Mouse (Mus musculus): ENCODE data around the gene Srp68.

The Srp68 gene

DNA sequence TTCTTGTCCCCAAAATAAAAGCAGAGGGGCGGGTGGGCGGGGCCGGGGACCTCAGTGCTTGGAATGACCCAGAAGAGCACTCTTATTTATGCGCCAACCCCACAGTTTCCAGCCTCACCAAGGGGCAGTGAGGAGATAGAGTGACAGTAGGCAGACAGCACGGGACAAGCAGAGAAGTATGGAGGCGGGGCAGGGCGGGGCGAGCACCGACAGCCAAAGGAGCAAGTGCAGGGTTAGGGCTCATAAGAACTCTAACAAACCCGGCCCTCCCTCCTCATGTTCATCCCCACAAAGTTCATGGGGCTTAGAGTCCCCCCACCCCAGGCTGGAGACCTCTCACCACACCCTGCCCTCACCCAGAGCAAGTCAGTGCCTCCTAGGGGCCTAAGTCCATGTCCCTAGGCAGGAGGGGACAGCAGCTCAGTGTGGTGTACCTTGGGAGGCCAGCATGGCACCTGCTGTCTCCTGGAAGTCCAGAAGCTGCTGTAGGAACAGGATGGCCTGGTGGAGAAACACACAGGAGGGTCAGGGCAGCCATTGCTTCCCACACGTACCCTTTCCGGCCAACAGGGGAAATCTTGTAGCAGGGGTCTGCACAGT lies 19.6 kb upstream of the Srp68 start:
- ChIA-PET POLR2A (interaction anchor here in 2 of 4 experiments (1.0 to 1.5 kb wide), 8 partner anchors 9 to 170 kb away, joined by 3 to 9 read pairs (median 4); partner anchors contain the start of gene Exoc7 (in 1 of the 2)), CTCF (interaction anchor here (0.7 to 3.4 kb wide), 26 partner anchors 11 to 170 kb away, joined by 3 to 25 read pairs (median 4); partner anchors contain the start of genes Mrpl38 (in 2 of the 4), Exoc7 (in 1 of the 4), Galr2 (in 1 of the 4) and Srp68 (in 1 of the 4))

GRCm38 (mm10) chr11:116292401-116292800 lies 18.4 kb upstream of the Srp68 start:
- ChIA-PET CTCF (interaction anchor here in 1 of 4 experiments (0.9 to 3.4 kb wide), 3 partner anchors 11 to 65 kb away, joined by 3 to 23 read pairs (median 5); partner anchors contain the start of gene Galr2), POLR2A (interaction anchor here in 3 of 4 experiments (0.6 to 1.6 kb wide), 3 partner anchors 10 to 353 kb away, joined by 3 to 5 read pairs (median 3); no protein-coding TSS in a partner anchor)

- ChIA-PET CTCF (interaction anchor here in 3 of 4 experiments (0.5 to 2.0 kb wide), 6 partner anchors 8 to 465 kb away, joined by 3 to 6 read pairs (median 4); partner anchors contain the start of gene Galr2 (in 1 of the 3)), POLR2A (interaction anchor here in 3 of 4 experiments (0.6 to 1.9 kb wide), 8 partner anchors 9 to 985 kb away, joined by 3 to 6 read pairs (median 4); partner anchors contain the start of genes Galr2 (in 2 of the 3), Exoc7 (in 1 of the 3) and Mrpl38 (in 1 of the 3))
These were observed 16.5 kb upstream of the Srp68 start for GRCm38 (mm10) chr11:116290556-116290955.

DNA sequence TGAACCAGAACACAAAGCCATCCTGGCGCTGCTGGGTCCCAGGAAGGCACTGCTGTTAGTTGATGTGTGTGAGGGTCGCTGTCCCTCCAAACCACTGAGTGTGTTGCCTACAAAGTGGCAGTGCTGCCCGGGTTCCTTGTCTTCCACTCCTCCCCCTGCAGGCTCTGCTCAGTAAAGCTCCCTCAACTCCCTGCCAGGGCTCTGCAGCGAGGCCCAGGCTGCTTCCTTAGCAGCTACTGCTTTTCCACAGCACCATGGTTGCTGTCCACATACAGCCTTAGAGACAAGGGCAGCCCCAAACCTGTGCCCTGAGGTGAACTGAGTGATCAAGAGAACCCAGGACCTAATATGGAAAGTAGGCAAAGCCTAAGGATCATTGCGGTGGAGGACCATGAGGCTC lies 13.3 kb upstream of the Srp68 start:
- ChIA-PET CTCF (interaction anchor here in 3 of 4 experiments (0.6 to 2.1 kb wide), 6 partner anchors 20 to 177 kb away, joined by 3 to 8 read pairs (median 5); no protein-coding TSS in a partner anchor), POLR2A (interaction anchor here in 3 of 4 experiments (0.5 to 2.4 kb wide), 9 partner anchors 13 to 705 kb away, joined by 3 to 8 read pairs (median 3); no protein-coding TSS in a partner anchor)

- ChIA-PET POLR2A (interaction anchor here in 1 of 4 experiments (0.9 to 4.6 kb wide), 2 partner anchors 38 to 55 kb away, joined by 3 to 23 read pairs; no protein-coding TSS in a partner anchor), CTCF (interaction anchor here in 2 of 4 experiments (1.0 to 1.2 kb wide), 2 partner anchors 9 to 19 kb away, joined by 3 to 4 read pairs; no protein-coding TSS in a partner anchor)
These were observed 11.8 kb upstream of the Srp68 start for GRCm38 (mm10) chr11:116285770-116286191.

DNA sequence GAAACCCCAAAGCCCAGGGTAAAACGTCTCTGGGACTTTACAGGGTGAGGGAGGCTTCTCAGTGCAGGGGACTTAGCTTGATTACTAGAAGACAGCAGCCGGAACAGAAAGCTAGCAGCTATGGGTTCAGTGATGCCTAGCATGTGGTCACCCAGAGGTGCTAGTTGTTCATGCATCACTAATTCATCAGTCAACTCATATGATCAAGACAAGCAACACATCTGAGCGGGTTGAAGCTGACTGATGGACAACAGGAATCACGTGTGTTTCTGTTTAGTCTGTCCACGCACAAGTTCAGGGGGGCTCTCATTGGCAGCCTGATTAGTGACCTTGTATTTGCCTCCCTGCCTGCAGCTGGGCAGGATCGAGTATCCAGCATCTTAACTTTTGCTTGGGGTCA lies 10.0 kb upstream of the Srp68 start:
- ChIA-PET CTCF (interaction anchor here in 3 of 4 experiments (1.1 to 1.5 kb wide), 3 partner anchors 25 to 57 kb away, joined by 3 to 4 read pairs (median 4); no protein-coding TSS in a partner anchor), POLR2A (interaction anchor here in 3 of 4 experiments (0.5 to 4.6 kb wide), 15 partner anchors 8 to 619 kb away, joined by 3 to 23 read pairs (median 3); partner anchors contain the start of genes Exoc7 (in 1 of the 3) and Srp68 (in 1 of the 3))

DNA sequence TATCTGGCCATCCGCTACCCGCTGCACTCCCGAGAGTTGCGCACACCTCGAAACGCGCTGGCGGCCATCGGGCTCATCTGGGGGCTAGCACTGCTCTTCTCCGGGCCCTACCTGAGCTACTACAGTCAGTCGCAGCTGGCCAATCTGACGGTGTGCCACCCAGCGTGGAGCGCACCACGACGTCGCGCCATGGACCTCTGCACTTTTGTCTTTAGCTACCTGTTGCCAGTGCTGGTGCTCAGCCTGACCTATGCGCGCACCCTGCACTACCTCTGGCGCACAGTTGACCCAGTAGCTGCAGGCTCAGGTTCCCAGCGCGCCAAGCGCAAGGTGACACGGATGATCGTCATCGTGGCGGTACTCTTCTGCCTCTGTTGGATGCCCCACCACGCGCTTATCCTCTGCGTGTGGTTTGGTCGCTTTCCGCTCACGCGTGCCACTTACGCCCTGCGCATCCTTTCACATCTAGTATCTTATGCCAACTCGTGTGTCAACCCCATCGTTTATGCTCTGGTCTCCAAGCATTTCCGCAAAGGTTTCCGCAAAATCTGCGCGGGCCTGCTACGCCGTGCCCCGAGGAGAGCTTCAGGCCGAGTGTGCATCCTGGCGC lies 9.0 kb upstream of the Srp68 start:
- CTCF ChIA-PET = interaction anchor here (0.5 to 3.2 kb wide), 14 partner anchors 11 to 568 kb away, joined by 3 to 20 read pairs (median 6); partner anchors contain the start of gene Exoc7 (in 1 of the 4)
- POLR2A ChIA-PET = interaction anchor here (0.5 to 4.6 kb wide), 25 partner anchors 8 to 618 kb away, joined by 3 to 23 read pairs (median 5); partner anchors contain the start of genes Exoc7 (in 1 of the 4), Mrpl38 (in 1 of the 4) and Srp68 (in 1 of the 4)

- POLR2A ChIA-PET = interaction anchor here (0.6 to 4.6 kb wide), 39 partner anchors 8 to 258 kb away, joined by 3 to 23 read pairs (median 4); partner anchors contain the start of genes Exoc7 (in 2 of the 4), Mrpl38 (in 2 of the 4), Evpl (in 1 of the 4) and Srp68 (in 1 of the 4)
- CTCF ChIA-PET = interaction anchor here in 3 of 4 experiments (0.5 to 3.2 kb wide), 24 partner anchors 9 to 398 kb away, joined by 3 to 20 read pairs (median 4); partner anchors contain the start of genes Exoc7 (in 1 of the 3), Mrpl38 (in 1 of the 3), Prpsap1 (in 1 of the 3) and Srp68 (in 1 of the 3)
These were observed 8.1 kb upstream of the Srp68 start for GRCm38 (mm10) chr11:116282089-116282488.

GRCm38 (mm10) chr11:116281671-116282070 lies 7.7 kb upstream of the Srp68 start:
- ChIA-PET CTCF (interaction anchor here in 3 of 4 experiments (0.5 to 3.2 kb wide), 24 partner anchors 8 to 399 kb away, joined by 3 to 20 read pairs (median 4); partner anchors contain the start of genes Exoc7 (in 1 of the 3), Mrpl38 (in 1 of the 3), Prpsap1 (in 1 of the 3) and Srp68 (in 1 of the 3)), POLR2A (interaction anchor here (0.6 to 4.6 kb wide), 38 partner anchors 9 to 257 kb away, joined by 3 to 23 read pairs (median 4); partner anchors contain the start of genes Exoc7 (in 2 of the 4), Mrpl38 (in 2 of the 4), Acox1 (in 1 of the 4) and Evpl (in 1 of the 4))

DNA sequence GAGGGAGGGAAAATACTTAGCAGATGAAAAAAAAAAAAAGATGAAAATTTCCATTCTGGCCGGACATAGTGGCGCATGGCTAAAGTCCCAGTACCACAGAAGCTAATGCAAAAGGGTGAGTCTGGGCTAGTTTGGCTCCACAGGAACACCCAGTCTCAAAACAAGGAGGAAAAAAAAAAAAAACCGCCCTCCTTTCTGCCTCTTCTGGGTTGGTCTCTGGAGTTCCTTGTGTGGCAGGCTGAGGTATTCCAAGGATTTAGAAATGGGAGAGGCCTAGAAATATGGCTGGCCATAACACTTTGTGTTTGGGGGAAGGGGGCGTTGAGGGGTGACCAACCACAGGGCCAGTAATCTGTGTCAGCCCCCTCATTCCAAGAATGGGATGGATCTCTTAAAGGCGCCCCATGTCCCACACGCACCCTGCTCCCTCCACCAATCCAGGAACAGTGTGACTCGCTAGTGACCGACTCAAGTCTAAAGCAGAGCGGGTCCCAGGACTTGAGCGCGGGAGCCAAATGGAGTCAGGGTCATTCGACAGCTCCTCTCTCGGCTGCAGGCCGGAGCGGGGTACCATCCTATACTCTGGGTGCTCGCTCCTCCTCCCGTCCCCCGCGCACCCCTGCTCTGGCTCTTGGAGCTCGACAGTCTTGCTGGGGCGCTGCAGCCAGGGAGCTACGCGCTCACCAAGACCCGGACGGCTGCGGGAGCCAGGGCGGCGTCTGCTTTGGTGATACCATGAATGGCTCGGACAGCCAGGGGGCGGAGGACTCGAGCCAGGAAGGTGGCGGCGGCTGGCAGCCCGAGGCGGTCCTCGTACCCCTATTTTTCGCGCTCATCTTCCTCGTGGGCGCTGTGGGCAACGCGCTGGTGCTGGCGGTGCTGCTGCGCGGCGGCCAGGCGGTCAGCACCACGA lies 7.0 kb upstream of the Srp68 start, which contains the start of gene Galr2:
Gene Galr2, plus strand, starts transcription at position 189 of the 913 bp plus-strand sequence.
- ChIA-PET CTCF (interaction anchor here (0.7 to 3.2 kb wide), 20 partner anchors 8 to 213 kb away, joined by 3 to 20 read pairs (median 4); partner anchors contain the start of genes Exoc7 (in 1 of the 4), Prpsap1 (in 1 of the 4) and Srp68 (in 1 of the 4)), POLR2A (interaction anchor here in 3 of 4 experiments (0.7 to 3.5 kb wide), 27 partner anchors 8 to 256 kb away, joined by 3 to 15 read pairs (median 4); partner anchors contain the start of genes Mrpl38 (in 2 of the 3), Acox1 (in 1 of the 3), Exoc7 (in 1 of the 3) and Srp68 (in 1 of the 3))

GRCm38 (mm10) chr11:116277184-116277583 lies 3.2 kb upstream of the Srp68 start:
- POLR2A ChIA-PET = interaction anchor here in 2 of 4 experiments (1.8 kb wide), 2 partner anchors 11 to 17 kb away, joined by 3 to 5 read pairs; no protein-coding TSS in a partner anchor
- CTCF ChIA-PET = interaction anchor here in 1 of 4 experiments (1.0 kb wide), 1 partner anchor 40 kb away, joined by 3 read pairs; no protein-coding TSS in a partner anchor

GRCm38 (mm10) chr11:116273469-116274044 lies 460 bp downstream of the Srp68 start:
- CTCF ChIA-PET = interaction anchor here in 3 of 4 experiments (0.7 to 1.2 kb wide), 7 partner anchors 8 to 73 kb away, joined by 3 to 14 read pairs (median 4); no protein-coding TSS in a partner anchor
- POLR2A ChIA-PET = interaction anchor here (0.6 to 3.3 kb wide), 24 partner anchors 8 to 565 kb away, joined by 3 to 16 read pairs (median 4); partner anchors contain the start of genes Evpl (in 1 of the 4), Foxj1 (in 1 of the 4), Galr2 (in 1 of the 4) and Grb2 (in 1 of the 4)

DNA sequence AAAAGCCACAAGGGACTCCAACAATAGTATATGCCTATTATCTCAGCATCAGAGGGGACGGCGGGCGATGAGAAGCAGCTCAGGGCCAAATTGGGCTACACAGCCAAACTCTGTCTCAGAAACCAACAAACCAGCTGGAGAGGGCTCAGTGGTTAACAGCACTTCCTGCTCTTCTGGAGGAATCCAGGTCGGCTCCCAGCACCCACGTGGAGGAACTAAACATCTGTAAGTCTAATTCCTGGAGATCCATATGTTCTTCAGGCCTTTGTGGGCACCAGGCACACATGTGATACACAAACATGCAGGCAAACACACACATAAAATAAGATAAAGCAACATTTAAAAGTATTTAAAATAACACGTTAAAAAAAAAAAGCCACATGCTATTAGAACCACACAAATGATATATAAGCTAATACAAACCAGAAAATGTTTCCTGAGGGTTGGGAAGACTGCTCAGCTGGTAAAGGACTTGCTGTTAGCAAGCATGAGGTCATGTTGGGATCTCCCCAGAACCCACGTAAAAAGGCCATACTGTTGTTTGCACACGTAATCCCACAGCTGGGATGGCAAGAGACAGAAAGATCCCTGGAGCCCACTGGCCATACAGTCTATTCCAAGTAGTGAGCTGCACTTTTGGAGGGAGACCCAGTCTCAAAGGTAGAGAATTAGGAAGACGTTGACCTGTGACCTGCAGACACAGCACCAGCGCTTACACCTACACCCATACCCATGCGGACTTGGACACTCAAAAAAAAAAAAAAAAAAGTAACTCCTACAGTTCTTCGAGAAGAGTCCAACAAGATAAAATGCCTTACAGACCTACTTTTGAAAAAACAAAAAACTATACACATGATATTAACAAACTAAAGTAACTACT lies 1.2 kb downstream of the Srp68 start:
- CTCF ChIA-PET = interaction anchor here in 3 of 4 experiments (0.7 to 1.2 kb wide), 7 partner anchors 9 to 74 kb away, joined by 3 to 14 read pairs (median 4); no protein-coding TSS in a partner anchor
- POLR2A ChIA-PET = interaction anchor here (0.7 to 3.3 kb wide), 24 partner anchors 8 to 565 kb away, joined by 3 to 16 read pairs (median 4); partner anchors contain the start of genes Evpl (in 1 of the 4), Foxj1 (in 1 of the 4), Galr2 (in 1 of the 4) and Grb2 (in 1 of the 4)

- POLR2A ChIA-PET = interaction anchor here in 2 of 4 experiments (0.7 to 2.1 kb wide), 5 partner anchors 11 to 245 kb away, joined by 3 to 6 read pairs (median 5); no protein-coding TSS in a partner anchor
- CTCF ChIA-PET = interaction anchor here in 1 of 4 experiments (1.0 kb wide), 1 partner anchor 25 kb away, joined by 3 read pairs; no protein-coding TSS in a partner anchor
These were observed 4.5 kb downstream of the Srp68 start for GRCm38 (mm10) chr11:116269560-116269959.
